Mouse (Mus musculus): ENCODE measurements around the gene Hlcs. TPM values are rescaled to one million over a fixed set of nuclear protein-coding genes. Genes with fewer than 3 reads are reported as not detected.
"Not testable (repeated sequence)": the region's sequence is repeated elsewhere in the genome, so short reads cannot be mapped to it uniquely, and the experiment has no call there.

The Hlcs gene
- polyA plus RNA-seq, 1 experiment from 2014 or later = 7.2 TPM

GRCm38 (mm10) chr16:94349588-94350286 lies 36.4 kb upstream of the Hlcs start:
- Histone ChIP-seq H3K27me3 (replicated peaks; ENCODE audit: control insufficient read depth, insufficient read depth, low read length) (no peaks in the 10 kb centered on the region), H3K9me3 (ENCODE audit: control insufficient read depth, low read length) (no peaks in the 10 kb centered on the region), H3K4me1 (ENCODE audit: control insufficient read depth, insufficient read depth, low read length) (peaks cover 3% of the 10 kb centered on the region; the same call in 1 of the 2 replicates), H3K4me2 (ENCODE audit: low read depth, low read length) (no peak overlapping the region), H3K27ac (ENCODE audit: low read length) (no peak overlapping the region), H3K4me3 (ENCODE audit: low read length) (no peak overlapping the region), H3K9ac (ENCODE audit: low read depth, low read length) (no peak overlapping the region), H3K36me3 (ENCODE audit: control insufficient read depth, insufficient read depth, low read length) (no peaks in the 10 kb centered on the region)
- no peak for ATAC-seq
- 63% methylated on average over 11 of the region's 11 CpGs for WGBS

- no peaks in the 10 kb centered on the region for H3K4me1 ChIP-seq (ENCODE audit: control insufficient read depth, insufficient read depth, low read length)
- H3K4me2 ChIP-seq (ENCODE audit: low read depth, low read length) = no peak overlapping the region
- H3K4me3 ChIP-seq (ENCODE audit: low read length) = no peak overlapping the region
- no peaks in the 10 kb centered on the region for H3K36me3 ChIP-seq (ENCODE audit: control insufficient read depth, insufficient read depth, low read length)
- ATAC-seq = no peak
- no peaks in the 10 kb centered on the region for H3K9me3 ChIP-seq (ENCODE audit: control insufficient read depth, low read length)
- WGBS = 92% methylated on average over 2 of the region's 2 CpGs
- H3K9ac ChIP-seq (ENCODE audit: low read depth, low read length) = no peak overlapping the region
- H3K27ac ChIP-seq (ENCODE audit: low read length) = no peak overlapping the region
- no peaks in the 10 kb centered on the region for H3K27me3 ChIP-seq (replicated peaks; ENCODE audit: control insufficient read depth, insufficient read depth, low read length)
Measured at GRCm38 (mm10) chr16:94348779-94349178, 35.4 kb upstream of the Hlcs start.

GRCm38 (mm10) chr16:94347080-94347731 lies 33.8 kb upstream of the Hlcs start:
- Histone ChIP-seq H3K4me2 (ENCODE audit: low read depth, low read length) (no peak overlapping the region), H3K9ac (ENCODE audit: low read depth, low read length) (no peak overlapping the region), H3K36me3 (ENCODE audit: control insufficient read depth, insufficient read depth, low read length) (no peaks in the 10 kb centered on the region), H3K9me3 (ENCODE audit: control insufficient read depth, low read length) (no peaks in the 10 kb centered on the region), H3K27ac (ENCODE audit: low read length) (no peak overlapping the region), H3K27me3 (replicated peaks; ENCODE audit: control insufficient read depth, insufficient read depth, low read length) (no peaks in the 10 kb centered on the region), H3K4me1 (ENCODE audit: control insufficient read depth, insufficient read depth, low read length) (no peaks in the 10 kb centered on the region), H3K4me3 (ENCODE audit: low read length) (no peak overlapping the region)
- 74% methylated on average over 7 of the region's 7 CpGs for WGBS
- ATAC-seq = no peak

- ATAC-seq = no peak
- Histone ChIP-seq H3K4me3 (ENCODE audit: low read length) (no peak overlapping the region), H3K36me3 (ENCODE audit: control insufficient read depth, insufficient read depth, low read length) (no peaks in the 10 kb centered on the region), H3K4me2 (ENCODE audit: low read depth, low read length) (no peak overlapping the region), H3K9ac (ENCODE audit: low read depth, low read length) (no peak overlapping the region), H3K9me3 (ENCODE audit: control insufficient read depth, low read length) (no peaks in the 10 kb centered on the region), H3K27ac (ENCODE audit: low read length) (no peak overlapping the region), H3K4me1 (ENCODE audit: control insufficient read depth, insufficient read depth, low read length) (no peaks in the 10 kb centered on the region), H3K27me3 (replicated peaks; ENCODE audit: control insufficient read depth, insufficient read depth, low read length) (no peaks in the 10 kb centered on the region)
- WGBS = 75% methylated on average over 1 of the region's 1 CpGs
Measured at GRCm38 (mm10) chr16:94345733-94346132, 32.4 kb upstream of the Hlcs start.

GRCm38 (mm10) chr16:94339164-94340160 lies 26.1 kb upstream of the Hlcs start:
- not testable (repeated sequence) for ATAC-seq; H3K4me1 ChIP-seq (ENCODE audit: control insufficient read depth, insufficient read depth, low read length); H3K9ac ChIP-seq (ENCODE audit: low read depth, low read length); H3K36me3 ChIP-seq (ENCODE audit: control insufficient read depth, insufficient read depth, low read length); H3K27ac ChIP-seq (ENCODE audit: low read length); H3K9me3 ChIP-seq (ENCODE audit: control insufficient read depth, low read length); H3K4me3 ChIP-seq (ENCODE audit: low read length); H3K27me3 ChIP-seq (replicated peaks; ENCODE audit: control insufficient read depth, insufficient read depth, low read length); H3K4me2 ChIP-seq (ENCODE audit: low read depth, low read length)
- 91% methylated on average over 18 of the region's 22 CpGs for WGBS

GRCm38 (mm10) chr16:94335656-94336055 lies 22.3 kb upstream of the Hlcs start:
- Histone ChIP-seq H3K9me3 (ENCODE audit: control insufficient read depth, low read length) (no peaks in the 10 kb centered on the region), H3K4me3 (ENCODE audit: low read length) (no peak overlapping the region), H3K9ac (ENCODE audit: low read depth, low read length) (no peak overlapping the region), H3K27ac (ENCODE audit: low read length) (no peak overlapping the region), H3K4me1 (ENCODE audit: control insufficient read depth, insufficient read depth, low read length) (no peaks in the 10 kb centered on the region), H3K4me2 (ENCODE audit: low read depth, low read length) (no peak overlapping the region), H3K36me3 (ENCODE audit: control insufficient read depth, insufficient read depth, low read length) (no peaks in the 10 kb centered on the region), H3K27me3 (replicated peaks; ENCODE audit: control insufficient read depth, insufficient read depth, low read length) (no peaks in the 10 kb centered on the region)
- 44% methylated on average over 5 of the region's 5 CpGs for WGBS
- ATAC-seq = no peak

- H3K9me3 ChIP-seq (ENCODE audit: control insufficient read depth, low read length) = no peaks in the 10 kb centered on the region
- no peak overlapping the region for H3K9ac ChIP-seq (ENCODE audit: low read depth, low read length)
- H3K36me3 ChIP-seq (ENCODE audit: control insufficient read depth, insufficient read depth, low read length) = no peaks in the 10 kb centered on the region
- no peak overlapping the region for H3K4me3 ChIP-seq (ENCODE audit: low read length)
- no peak overlapping the region for H3K27ac ChIP-seq (ENCODE audit: low read length)
- H3K4me2 ChIP-seq (ENCODE audit: low read depth, low read length) = no peak overlapping the region
- 69% methylated on average over 5 of the region's 5 CpGs for WGBS
- H3K4me1 ChIP-seq (ENCODE audit: control insufficient read depth, insufficient read depth, low read length) = peaks cover 11% of the 10 kb centered on the region
- peaks cover 2% of the 10 kb centered on the region; the same call in 1 of the 2 replicates for H3K27me3 ChIP-seq (replicated peaks; ENCODE audit: control insufficient read depth, insufficient read depth, low read length)
- ATAC-seq = 0 out of 2 replicates have a peak, but pooled peaks have one; percentile 10
Measured at GRCm38 (mm10) chr16:94331886-94332252, 18.5 kb upstream of the Hlcs start.

GRCm38 (mm10) chr16:94331233-94331885 lies 18.0 kb upstream of the Hlcs start:
- Histone ChIP-seq H3K36me3 (ENCODE audit: control insufficient read depth, insufficient read depth, low read length) (no peaks in the 10 kb centered on the region), H3K27ac (ENCODE audit: low read length) (no peak overlapping the region), H3K27me3 (replicated peaks; ENCODE audit: control insufficient read depth, insufficient read depth, low read length) (peaks cover 2% of the 10 kb centered on the region; the same call in 1 of the 2 replicates), H3K4me1 (ENCODE audit: control insufficient read depth, insufficient read depth, low read length) (peaks cover 11% of the 10 kb centered on the region), H3K4me3 (ENCODE audit: low read length) (no peak overlapping the region), H3K9me3 (ENCODE audit: control insufficient read depth, low read length) (no peaks in the 10 kb centered on the region), H3K4me2 (ENCODE audit: low read depth, low read length) (no peak overlapping the region), H3K9ac (ENCODE audit: low read depth, low read length) (no peak overlapping the region)
- WGBS = 82% methylated on average over 9 of the region's 9 CpGs
- no peak for ATAC-seq

GRCm38 (mm10) chr16:94330429-94330828 lies 17.1 kb upstream of the Hlcs start:
- no peak overlapping the region for H3K4me3 ChIP-seq (ENCODE audit: low read length)
- H3K9me3 ChIP-seq (ENCODE audit: control insufficient read depth, low read length) = no peaks in the 10 kb centered on the region
- H3K4me2 ChIP-seq (ENCODE audit: low read depth, low read length) = no peak overlapping the region
- peaks cover 11% of the 10 kb centered on the region for H3K4me1 ChIP-seq (ENCODE audit: control insufficient read depth, insufficient read depth, low read length)
- no peak for ATAC-seq
- H3K9ac ChIP-seq (ENCODE audit: low read depth, low read length) = no peak overlapping the region
- H3K27me3 ChIP-seq (replicated peaks; ENCODE audit: control insufficient read depth, insufficient read depth, low read length) = peaks cover 2% of the 10 kb centered on the region; the same call in 1 of the 2 replicates
- no peaks in the 10 kb centered on the region for H3K36me3 ChIP-seq (ENCODE audit: control insufficient read depth, insufficient read depth, low read length)
- no peak overlapping the region for H3K27ac ChIP-seq (ENCODE audit: low read length)
- 86% methylated on average over 5 of the region's 5 CpGs for WGBS
